Mouse (Mus musculus) spleen, postnatal 14 days (tissue): ENCODE results near the gene Vars.
"Not testable (repeated sequence)": the region's sequence is repeated elsewhere in the genome, so short reads cannot be mapped to it uniquely, and the experiment has no call there.

ENCODE experiments used
- DNase-seq, 2 experiments: peaks; one replicate each; pipeline ENCODE4 v3.0.0; 2021 to 2022; ENCODE audit warnings: low spot score in 2 of 2

The Vars gene

DNA sequence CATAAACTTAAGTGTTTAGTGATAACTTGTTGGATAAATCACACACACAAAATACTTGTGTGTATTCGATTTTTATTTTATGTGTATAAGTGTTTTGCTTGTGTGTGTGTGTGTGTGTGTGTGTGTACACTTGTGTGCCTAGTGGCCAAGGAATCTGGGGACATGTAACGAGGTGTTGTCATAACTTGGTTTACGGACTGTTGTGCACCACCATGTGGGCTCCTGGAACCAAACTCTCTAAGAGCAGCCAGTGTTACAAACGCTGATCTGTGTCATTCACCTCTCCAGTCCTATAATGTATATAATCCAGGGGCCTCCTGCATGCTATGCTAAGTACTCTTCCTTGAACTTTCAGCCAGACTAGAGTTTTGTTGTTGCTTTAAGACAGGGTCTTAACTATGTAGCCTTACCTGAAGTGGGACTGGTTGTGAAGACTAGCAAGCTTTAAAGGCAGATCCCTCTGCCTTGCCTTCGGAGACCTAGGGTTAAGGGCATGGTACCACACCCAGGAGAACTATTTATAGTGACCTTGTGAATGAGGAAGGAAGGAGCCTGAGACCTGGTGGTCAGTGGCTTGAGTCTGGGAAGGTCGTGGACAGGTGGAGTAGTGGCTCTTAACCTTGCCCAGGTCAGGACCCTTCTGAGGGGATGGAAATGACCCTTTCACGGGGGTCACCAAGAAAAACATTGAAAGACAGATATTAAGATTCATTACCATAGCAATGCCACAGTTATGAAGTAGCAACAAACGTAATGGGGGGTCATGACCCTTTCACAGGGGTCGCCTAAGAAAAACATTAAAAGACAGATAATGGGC lies 2.4 kb downstream of the Vars start:
- no peak for DNase-seq

DNA sequence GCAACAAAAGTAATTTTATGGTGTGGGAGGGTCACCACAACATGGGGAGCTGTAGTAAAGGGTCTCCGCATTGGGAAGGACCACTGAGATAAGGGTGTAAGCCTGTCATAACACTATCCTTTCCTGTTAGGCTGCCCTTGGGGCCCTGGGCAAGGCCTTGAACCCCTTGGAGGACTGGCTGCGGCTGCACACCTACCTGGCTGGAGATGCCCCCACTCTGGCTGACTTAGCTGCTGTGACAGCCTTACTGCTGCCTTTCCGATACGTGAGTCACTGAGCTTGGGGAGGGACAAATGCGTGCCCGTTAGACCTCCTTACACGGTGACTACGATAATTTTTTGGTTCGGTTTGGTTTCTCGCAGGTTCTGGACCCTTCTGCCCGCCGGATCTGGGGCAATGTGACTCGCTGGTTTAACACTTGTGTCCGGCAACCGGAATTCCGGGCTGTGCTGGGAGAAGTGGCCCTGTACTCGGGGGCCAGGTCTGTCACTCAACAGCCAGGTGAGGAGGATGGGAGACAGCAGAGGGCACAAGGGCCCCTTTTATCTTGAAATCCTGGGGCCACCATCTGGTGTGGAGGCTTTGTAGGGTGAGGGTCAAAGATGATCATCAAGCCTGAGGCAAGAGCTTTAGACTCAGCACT lies 3.4 kb downstream of the Vars start:
- no peak for DNase-seq

DNA sequence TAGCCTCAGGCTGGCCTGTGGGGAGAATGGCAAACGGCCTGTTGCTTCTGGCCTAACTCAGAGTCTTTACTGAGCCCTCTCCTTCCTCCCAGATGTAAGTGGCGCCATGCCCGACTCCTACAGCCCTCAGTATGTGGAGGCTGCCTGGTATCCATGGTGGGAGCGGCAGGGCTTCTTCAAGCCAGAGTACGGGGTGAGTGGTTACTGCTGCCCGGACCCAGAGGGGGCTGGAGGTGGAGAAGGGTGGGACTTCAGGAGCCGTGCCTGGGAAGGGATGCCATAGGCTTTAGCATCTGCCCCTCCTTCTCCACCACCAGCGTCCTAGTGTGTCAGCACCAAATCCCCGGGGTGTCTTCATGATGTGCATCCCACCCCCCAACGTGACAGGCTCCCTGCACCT lies 4.4 kb downstream of the Vars start:
- no peak for DNase-seq

DNA sequence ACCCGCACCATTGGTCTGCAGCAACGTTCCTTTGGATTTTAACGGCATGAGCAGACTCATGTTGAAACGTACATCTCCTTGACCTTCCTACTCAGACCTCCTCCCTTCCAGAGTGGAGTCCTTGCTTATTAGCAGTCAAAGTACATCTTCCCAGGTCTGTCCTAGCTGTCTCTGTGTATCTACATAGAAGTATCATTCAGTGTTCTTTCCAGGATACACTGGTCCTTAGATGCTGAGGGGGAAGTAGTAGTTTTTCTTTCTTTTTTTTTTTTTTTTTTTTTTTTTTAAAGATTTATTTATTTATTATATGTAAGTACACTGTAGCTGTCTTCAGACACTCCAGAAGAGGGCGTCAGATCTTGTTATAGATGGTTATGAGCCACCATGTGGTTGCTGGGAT lies 5.1 kb downstream of the Vars start:
- not testable (repeated sequence) for DNase-seq

DNA sequence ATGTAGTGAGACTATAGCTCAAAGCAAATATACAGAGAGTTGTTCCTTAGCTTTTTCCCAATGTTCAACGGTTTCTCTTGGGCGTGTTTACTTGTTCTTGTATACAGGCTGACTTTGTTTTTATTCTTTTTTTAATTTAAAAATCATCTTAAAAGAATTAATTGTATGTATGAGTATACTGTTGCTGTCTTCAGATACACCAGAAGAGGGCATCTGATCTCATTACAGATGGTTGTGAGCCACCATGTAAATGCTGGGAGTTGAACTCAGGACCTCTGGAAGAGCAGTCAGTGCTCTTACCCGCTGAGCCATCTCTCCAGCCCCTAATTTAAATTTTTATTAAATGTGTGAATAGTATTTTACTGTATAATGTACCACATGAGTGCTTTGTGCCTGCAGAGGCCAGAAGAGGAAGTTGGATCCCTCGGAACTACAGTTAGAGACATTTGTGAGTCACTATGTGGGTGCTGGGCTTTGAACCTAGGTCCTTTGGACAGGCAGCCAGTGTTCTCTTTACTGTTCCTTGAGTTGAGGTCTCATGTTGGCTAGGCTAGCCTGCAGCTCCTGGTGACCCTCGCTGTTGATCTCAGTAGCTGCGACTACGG lies 6.7 kb downstream of the Vars start:
- DNase-seq, result no peak

DNA sequence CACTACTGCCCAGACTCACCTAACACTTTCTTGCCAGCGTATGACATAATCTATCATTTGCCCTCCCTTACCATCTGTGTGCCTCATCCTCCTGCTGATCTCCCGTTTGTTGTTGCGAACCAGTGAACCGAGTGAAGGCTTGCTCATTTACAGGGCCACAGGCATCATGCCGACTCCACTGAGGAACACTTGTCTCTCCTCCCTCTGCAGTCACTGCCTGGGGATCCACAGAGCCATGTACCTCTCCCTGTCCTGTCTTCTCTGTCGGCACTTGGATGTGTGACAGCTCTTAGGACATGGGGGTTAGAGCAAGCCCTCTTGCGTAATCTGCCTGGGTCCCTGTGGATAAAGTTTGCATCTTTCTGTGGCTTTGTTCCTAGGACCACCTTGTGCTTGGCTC lies 8.8 kb downstream of the Vars start:
- no peak for DNase-seq

DNA sequence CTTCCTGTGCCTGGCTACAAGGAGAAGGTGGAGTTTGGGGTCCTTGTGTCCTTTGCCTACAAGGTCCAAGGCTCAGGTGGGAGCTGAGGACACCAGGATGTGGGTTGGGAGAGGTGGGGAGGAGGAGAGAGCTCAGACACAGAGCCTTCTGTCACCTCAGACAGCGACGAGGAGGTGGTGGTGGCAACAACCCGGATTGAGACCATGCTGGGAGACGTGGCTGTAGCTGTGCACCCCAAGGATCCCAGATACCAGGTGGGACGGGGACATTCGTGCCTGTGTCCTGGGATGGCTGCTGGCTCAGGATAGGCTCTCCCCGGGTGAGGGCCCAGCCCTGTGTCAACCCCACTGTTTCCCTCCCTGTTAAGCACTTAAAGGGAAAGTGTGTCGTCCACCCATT lies 10.7 kb downstream of the Vars start:
- DNase-seq, result no peak

- DNase-seq, result no peak
These were observed 11.6 kb downstream of the Vars start for GRCm38 (mm10) chr17:35012430-35012829.

GRCm38 (mm10) chr17:35013221-35013620 lies 12.4 kb downstream of the Vars start:
- no peak for DNase-seq

DNA sequence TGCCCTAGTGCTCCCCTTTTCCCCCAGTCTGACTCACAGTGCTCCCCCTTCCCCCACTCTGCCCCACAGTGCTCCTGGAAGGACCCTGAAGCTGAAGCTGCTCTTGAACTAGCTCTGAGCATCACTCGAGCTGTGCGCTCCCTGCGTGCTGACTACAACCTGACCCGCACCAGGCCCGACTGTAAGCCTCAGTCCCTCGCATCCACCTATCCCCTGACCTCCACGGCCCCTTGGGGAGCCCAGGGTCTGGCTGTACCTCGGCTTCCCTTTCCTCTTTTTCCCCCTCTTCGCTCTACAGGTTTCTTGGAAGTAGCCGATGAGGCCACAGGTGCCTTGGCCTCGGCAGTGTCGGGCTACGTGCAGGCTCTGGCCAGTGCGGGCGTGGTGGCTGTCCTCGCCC lies 14.5 kb downstream of the Vars start:
- DNase-seq, result no peak

DNA sequence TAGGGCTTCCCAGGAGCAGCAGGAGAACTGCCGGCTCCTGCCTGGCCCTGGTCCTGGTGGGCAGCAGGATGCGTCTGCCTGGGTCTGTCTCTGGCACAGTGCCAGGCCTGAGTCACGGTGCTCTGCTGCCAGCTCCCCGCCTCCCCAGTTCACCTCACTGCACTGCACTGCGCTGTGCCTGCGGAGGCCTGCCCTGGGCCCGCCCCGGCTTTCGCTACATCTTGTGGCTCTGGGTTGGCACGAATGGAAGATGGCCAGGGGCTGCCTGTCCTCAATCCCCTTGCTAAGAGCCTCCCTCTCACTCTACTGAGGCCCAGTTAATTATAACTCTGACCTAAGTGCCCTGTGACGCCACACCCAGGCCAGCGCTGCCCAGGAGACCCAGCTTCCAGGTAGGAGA lies 15.6 kb downstream of the Vars start, which contains the start of gene Vwa7:
Gene Vwa7, plus strand, starts transcription at position 204 of the 400 bp plus-strand sequence.
- DNase-seq, result no peak

DNA sequence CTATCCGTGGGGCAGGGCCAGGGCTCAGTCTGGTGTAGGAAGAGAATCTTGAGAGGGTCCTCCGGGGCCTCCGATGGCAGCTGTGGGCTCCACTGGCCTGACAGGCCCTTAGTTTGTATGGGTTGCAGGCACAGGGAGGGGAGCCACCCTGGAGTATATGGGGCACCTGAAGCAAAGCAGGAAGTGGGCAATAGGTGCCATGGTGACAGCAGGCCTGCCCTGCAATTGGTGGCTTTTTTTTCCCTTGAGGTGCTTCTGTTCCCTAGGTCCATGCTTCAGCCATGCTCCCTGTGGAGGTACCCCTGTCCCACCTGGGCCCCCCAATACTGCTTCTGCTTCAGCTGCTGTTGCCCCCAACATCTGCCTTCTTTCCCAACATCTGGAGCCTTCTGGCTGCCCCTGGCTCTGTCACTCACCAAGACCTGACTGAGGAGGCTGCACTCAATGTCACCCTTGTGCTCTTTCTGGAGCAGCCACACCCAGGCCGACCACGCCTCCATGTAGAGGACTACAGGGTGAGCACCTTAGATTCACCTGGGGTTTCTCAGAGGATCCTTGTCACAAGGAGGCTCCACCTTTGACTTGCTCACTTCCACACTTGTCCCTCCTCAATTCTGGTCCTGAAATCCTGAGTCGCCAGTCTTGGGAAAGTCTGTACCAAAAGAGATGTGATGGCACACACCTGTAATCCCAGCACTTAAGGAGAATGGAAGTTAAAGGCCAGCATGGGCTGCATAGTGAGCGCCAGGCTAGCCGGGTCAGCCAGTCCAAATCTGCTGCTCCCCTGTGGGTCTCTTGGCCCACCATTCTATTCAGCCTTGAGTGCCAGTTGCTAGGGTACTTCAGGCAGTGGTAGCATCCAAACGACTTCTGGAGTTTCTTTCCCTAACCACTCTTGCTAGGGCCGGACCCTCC lies 16.3 kb downstream of the Vars start:
- DNase-seq, result no peak

DNA sequence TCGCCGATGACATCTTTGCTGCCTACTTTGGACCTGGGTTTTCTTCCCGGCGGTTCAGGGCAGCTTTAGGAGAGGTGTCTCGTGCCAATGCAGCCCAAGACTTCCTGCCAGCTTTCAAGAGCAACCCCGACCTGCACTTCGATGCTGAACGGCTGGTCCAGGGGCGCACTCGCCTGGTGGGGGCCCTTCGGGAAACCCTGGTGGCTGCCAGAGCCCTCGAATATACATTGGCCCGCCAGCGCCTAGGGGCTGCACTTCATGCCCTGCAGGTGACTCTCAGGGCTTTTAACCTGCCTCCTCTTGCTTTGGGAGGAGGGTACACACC lies 16.9 kb downstream of the Vars start:
- DNase-seq, result no peak

DNA sequence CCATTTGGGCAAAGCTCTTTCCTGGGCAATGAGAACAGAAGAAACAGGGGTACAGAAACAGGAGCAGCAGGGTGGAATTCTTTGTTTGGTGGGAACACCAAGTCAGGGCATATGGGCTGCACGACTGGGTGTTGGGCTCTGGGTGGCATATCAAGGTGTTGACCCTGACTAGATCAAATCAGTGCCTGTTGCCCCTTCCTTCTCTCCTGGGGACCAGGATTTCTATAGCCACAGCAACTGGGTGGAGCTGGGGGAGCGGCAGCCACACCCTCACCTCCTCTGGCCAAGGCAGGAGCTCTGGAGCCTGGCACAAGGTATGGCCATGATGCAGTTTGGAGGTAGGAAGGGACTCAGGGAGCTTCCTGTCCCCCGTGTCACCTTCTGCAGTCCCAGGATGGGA lies 17.4 kb downstream of the Vars start:
- DNase-seq, result no peak

- DNase-seq, result no peak
These were observed 19.1 kb downstream of the Vars start for GRCm38 (mm10) chr17:35019894-35020293.

GRCm38 (mm10) chr17:35020551-35020950 lies 19.8 kb downstream of the Vars start:
- DNase-seq, result no peak

DNA sequence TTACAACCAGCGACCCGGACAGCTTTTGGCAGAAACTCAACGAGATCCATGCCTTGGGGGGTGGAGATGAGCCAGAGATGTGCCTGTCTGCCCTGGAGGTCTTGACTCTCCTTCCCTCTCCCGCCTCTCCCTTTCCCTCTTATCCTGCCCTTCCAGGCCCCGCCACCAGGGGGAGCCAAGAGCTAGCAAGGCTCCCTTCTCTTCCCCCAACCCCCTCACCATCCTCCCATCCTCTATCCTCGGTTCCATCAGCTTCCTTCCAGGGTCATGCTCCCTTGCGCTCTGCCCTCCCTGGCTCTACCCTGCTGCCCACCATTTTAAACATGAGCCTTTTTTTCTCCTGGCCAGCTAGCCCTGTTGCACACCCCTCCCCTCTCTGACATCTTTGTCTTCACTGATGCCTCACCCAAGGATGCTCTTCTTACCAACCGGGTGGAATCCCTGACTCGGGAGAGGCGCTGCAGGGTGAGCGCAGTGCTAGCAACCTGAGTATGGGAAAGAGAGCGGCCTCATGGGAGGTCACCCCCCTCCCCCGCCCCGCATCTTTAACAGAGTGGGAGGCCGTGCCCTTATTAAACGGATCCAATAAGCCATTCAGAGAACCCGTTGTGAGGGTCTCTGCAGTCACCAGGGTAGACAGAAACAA lies 20.5 kb downstream of the Vars start:
- DNase-seq, result peak; percentile 75 to 89

DNA sequence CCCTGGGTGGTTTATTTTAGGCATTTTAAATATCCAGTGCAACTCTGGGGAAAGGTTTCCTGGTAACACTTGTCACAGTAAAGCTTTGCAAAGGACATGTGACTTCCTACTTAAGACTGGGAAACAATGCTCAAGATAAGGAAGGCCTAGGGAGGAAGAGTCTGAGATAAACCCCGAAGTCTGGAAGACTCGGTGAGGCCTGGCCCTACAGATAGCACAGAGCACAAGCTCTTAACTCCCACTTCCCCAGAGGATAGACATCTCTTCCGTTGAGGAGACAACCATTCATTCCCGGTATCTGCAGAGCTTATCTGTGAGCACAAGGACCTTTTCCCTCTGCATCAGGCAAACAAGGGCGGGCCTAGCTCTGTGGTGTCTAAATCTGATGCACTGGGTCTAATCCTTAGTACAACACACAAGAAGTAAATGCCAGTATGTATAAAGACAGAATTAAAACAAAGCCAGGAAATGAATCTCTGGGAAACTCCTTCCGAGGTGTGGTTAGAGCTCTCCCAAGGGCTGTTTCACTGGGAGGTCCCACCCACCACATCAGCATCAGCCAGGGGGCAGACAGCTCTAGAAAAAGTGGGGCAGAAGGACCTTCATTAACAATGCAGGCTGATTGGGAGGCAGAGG lies 21.2 kb downstream of the Vars start:
- no peak for DNase-seq

DNA sequence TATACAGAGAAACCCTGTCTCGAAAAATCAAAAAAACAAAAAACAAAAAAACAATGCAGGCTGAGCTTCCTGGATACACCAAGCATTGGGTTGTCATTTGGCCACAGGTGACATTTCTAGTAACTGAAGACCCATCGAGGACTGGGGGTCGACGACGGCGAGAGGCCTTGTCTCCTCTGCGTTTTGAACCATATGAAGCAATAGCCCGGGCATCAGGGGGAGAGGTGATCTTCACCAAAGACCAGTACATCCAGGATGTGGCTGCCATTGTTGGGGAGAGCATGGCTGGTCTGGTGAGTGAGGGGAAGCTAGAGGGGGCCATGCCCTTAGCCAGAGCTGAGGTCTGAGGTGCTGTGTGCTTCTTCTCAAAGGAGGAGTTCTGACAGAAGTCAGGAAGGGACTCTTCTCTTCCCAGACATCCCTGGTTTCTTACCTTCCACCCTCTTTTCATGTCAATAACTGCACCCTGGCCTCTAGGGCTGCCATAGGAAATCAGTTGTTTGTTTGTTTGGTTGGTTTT lies 21.8 kb downstream of the Vars start:
- no peak for DNase-seq

GRCm38 (mm10) chr17:35023221-35023620 lies 22.4 kb downstream of the Vars start:
- no peak for DNase-seq

DNA sequence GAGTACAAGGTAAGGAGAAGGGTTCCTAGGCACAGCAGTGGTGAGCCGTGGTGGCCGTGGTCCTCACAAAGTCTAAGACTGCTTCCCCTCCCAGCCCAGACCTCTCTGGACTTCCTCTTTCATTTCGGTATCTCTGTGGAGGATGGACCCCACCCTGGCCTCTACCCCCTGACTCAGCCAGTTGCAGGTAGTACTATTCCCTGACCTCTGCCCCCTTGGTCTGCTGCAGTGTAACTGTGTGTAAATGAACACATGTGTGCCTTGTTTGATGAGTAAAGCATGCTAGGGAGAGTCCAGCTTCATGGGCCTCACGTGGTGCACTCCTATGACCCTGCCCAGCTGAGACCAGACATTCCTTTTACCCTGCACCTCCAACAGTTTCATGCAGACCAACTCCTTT lies 23.0 kb downstream of the Vars start:
- DNase-seq, result no peak
